Mouse (Mus musculus): ENCODE measurements around the gene Foxj3.

Gene Foxj3

DNA sequence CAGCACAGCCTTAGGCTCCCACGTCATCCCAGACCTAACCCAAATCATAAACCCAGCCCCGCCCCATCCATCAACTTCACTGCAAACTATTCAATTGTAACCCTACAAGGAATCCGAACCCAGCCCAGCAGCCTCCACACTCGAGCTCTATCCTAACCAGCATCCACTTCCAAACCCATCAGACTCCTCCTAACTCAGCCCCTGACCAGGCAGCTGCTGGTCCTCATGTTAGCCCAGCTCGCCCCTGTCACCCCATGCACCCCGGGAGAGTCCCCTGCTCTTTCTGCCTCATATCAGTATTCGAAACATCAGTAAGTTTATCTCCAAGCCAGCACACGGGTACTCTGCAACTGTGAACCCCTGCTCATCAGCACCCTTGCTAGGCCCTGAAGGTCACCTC, 98.9 kb downstream of the Foxj3 start:
- no peak for DNase-seq (ENCODE audit: low read depth, low spot score)

GRCm38 (mm10) chr4:119636731-119637130, 99.9 kb downstream of the Foxj3 start:
- DNase-seq (ENCODE audit: low read depth, low spot score): no peak

GRCm38 (mm10) chr4:119637176-119637845, 100.5 kb downstream of the Foxj3 start, which contains the start of gene Guca2a:
Gene Guca2a (plus strand): TSS chr4:119637704.
- no peak for DNase-seq (ENCODE audit: low read depth, low spot score)

DNA sequence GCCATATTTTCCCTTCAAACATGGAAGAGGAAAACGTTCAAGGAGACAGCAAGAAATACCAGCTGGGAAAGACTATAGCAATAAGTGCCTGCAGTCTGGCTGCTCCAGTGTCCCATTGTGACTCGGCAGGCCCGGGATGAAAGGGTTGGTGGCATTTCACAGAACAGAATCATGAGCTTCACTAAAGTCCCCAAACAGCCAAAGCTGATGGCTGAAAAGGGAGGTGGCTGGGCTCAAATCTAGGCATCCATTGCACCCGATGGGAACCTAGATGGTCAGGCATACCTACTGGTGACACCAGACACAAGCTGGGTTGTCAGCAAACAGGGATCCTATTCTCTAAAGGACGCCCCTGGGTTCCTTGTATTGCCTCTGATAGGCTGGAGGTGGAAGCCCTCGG, 101.1 kb downstream of the Foxj3 start:
- no peak for DNase-seq (ENCODE audit: low read depth, low spot score)

- no peak for DNase-seq (ENCODE audit: low read depth, low spot score)
Measured at GRCm38 (mm10) chr4:119638656-119639055, 101.9 kb downstream of the Foxj3 start.

DNA sequence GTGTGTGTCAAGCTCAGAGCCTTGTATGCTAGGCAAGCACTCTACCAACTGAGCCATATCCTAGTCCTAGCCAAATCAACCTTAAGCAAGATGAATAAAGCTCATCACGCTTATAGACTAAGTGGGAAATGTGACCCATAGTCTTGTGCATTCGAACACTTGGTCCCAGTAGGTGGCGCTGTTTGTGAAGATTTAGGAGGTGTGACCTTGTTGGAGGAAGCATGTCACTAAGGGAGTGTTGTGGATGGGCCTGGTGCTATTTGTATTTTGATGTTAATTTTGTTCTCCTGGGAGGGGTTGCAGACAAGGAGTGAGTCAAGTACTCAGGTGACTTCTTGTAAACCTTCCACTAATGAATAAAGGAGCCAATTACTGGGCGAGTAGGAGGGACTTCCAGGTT, 105.9 kb downstream of the Foxj3 start:
- DNase-seq (ENCODE audit: low read depth, low spot score): no peak

- DNase-seq (ENCODE audit: low read depth, low spot score): no peak
Measured at GRCm38 (mm10) chr4:119657011-119657410, 120.2 kb downstream of the Foxj3 start.

DNA sequence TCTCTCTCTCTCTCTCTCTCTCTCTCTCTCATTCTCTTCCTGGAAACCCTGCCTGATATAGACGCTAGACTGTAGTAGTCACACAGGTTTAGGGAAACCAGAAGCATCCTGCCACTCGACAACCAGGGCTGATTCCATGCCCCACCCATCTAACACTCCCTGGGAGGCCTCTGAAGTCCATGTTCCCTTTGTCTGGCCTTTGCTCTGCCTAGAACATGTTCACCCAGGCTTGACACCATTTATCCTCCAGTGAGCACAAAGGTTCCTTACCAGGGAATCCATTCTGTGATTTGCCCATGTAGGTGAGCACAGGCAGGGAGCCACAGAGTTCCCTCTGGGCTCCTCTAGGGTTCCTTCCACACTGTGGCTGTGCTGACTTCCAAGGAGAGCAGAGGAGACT, 121.4 kb downstream of the Foxj3 start:
- DNase-seq (ENCODE audit: low read depth, low spot score): no peak

DNA sequence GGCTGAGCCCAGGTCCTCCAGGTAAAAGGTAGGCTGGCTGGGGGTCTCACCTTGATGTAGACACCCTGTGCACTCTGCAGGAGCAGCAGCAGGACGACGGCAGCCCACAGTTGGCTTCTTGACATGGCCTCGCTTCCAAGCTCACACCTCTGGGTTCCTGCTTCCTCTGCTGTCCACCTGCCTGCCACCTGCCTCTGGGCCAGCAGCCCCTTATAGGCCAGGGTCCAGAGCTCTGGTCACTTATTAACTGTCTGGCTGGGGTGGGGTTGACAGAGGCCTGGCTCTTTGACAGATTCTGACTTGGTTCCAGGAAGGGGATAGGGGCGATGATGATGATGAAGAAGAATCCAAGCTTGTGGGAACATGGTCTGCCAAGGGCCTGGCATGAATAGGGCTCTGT, 121.9 kb downstream of the Foxj3 start, which contains the start of gene Guca2b:
Guca2b (minus strand) TSS at position 224 of the 400 bp plus-strand sequence.
- no peak for DNase-seq (ENCODE audit: low read depth, low spot score)

DNA sequence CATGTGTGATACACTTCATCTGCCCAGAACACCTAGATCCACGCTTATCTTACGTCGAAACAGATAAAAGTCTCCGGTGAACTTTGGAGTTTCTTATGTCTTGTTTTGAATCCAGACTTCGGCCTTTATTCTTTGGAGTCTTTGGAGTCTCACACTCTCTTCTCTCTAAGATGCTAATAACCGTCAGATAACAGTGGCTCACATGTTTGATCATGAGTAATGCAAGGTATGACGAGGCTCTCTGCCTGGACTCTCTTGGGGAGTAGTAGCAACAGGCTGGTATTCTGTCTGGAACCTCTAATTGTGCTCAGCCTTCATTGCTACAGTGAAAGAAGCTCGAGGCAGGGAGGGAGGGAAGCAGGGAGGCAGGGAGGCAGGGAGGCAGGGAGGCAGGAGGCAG, 123.2 kb downstream of the Foxj3 start:
- DNase-seq (ENCODE audit: low read depth, low spot score): no peak

DNA sequence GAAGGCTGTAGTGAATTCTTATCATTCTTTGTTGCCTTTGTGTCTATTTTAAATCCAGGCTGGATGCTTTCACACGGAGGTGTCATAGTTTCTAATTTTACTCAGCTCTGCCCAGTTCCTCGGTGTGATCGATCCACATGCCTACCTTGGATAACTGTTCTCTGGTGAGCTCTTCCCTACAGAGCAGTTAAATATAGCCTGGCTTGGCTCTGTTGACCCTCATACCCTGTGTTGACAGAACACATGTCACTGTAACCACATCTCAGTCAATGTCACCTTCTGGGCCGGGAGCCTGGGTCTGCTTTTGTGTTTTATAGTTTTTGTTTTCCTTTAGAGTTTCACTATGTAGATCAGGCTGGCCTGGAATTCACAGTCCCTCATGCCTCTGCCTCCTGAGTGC, 125.3 kb downstream of the Foxj3 start:
- no peak for DNase-seq (ENCODE audit: low read depth, low spot score)

- DNase-seq (ENCODE audit: low read depth, low spot score): no peak
Measured at GRCm38 (mm10) chr4:119662976-119663375, 126.2 kb downstream of the Foxj3 start.

DNA sequence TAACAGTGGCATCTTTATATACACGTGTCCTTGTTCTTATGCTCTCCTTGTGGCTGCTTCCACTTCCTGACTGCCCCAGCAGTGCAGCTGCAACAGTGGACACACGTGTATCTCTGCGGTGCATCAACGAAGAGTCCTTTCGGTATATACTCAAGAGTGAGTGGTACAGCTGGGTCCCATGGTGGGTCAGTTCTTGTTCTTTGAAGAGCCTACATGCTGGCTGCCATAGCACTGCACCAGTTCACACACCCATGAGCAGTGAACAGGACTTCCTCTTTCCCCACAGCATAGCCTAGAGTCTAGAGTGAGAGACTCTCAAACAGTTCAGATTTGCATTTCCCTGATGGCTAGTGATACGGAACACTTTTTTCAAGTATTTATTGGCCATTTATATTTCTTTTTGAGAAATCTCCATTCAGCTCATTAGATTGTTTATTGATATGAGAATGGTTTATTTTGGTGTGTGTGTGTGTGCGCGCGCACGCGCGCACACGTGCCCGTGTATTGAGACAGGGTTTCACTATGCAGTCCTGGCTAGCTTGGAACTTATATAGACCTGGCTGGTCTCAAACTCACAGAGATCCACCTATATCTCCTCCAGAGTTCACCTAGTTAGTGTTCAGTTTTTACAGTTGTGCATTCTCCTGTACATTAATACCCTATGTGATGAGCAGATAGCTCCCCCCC, 126.7 kb downstream of the Foxj3 start:
- DNase-seq (ENCODE audit: low read depth, low spot score): no peak

GRCm38 (mm10) chr4:119665166-119665565, 128.4 kb downstream of the Foxj3 start:
- no peak for DNase-seq (ENCODE audit: low read depth, low spot score)

- no peak for DNase-seq (ENCODE audit: low read depth, low spot score)
Measured at GRCm38 (mm10) chr4:119666116-119666515, 129.3 kb downstream of the Foxj3 start.

- DNase-seq (ENCODE audit: low read depth, low spot score): peak; percentile 25
Measured at GRCm38 (mm10) chr4:119667454-119667853, 130.7 kb downstream of the Foxj3 start.

DNA sequence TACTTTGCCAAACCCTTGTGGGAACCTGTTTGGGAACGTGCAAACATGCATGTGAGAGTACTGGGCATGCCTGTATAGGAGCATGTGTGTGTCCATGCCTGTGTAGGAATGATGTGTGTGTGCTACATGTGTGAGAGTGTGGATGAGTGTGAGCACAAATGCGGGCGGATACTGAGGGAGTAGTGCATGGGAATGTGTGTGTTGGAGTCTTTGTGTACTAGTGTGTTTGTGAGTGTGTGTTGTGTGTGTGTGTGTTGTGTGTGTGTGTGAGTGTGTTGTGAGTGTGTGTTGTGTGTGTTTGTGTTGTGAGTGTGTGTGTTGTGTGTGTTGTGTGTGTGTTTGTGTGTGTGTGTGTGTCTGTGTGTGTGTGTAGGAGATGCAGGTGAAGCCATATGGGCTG, 131.4 kb downstream of the Foxj3 start:
- DNase-seq (ENCODE audit: low read depth, low spot score): no peak

- DNase-seq (ENCODE audit: low read depth, low spot score): no peak
Measured at GRCm38 (mm10) chr4:119668596-119668995, 131.8 kb downstream of the Foxj3 start.

GRCm38 (mm10) chr4:119669356-119670209, 132.8 kb downstream of the Foxj3 start:
- no peak for DNase-seq (ENCODE audit: low read depth, low spot score)

- no peak for DNase-seq (ENCODE audit: low read depth, low spot score)
Measured at GRCm38 (mm10) chr4:119670210-119670555, 133.4 kb downstream of the Foxj3 start.

DNA sequence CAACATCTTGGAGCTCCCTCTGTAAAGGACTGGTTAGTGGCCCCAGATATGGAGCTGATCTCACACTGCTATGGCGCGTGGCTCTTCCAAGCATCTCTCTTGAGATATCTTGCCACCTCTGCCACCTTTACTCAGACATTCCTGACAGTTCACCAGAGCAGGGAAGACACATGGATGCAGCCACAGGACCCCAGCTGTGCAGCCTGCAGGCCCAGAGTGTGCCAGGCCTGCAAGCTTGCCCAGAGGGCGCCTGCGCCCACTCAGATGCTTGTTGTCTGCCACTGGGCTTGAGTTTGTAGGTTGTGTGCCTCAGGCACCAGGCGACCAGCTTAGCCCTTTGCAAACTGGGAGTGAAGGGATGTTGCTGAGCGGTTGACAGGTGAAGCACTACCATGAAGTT, 133.9 kb downstream of the Foxj3 start:
- DNase-seq (ENCODE audit: low read depth, low spot score): no peak

GRCm38 (mm10) chr4:119671164-119671563, 134.4 kb downstream of the Foxj3 start:
- DNase-seq (ENCODE audit: low read depth, low spot score): no peak
